Mouse (Mus musculus) kidney, postnatal 0 days (tissue): ENCODE results near the gene Gm28557. TPM values are rescaled to one million over a fixed set of nuclear protein-coding genes. Genes with fewer than 3 reads are reported as not detected.
"Not testable (repeated sequence)": the region's sequence is repeated elsewhere in the genome, so short reads cannot be mapped to it uniquely, and the experiment has no call there.

ENCODE experiments used
- ATAC-seq: fragments of 200-750 bp; cut with Nextera tagmentation; replicated peaks from 2 replicates; pipeline ENCODE4 v1.8.0; 2017; ENCODE audit warnings: low read depth, moderate number of reproducible peaks, moderate TSS enrichment, moderate library complexity; ENCODE audit not compliant: low FRiP score
- DNase-seq: peaks from one replicate; pipeline ENCODE4 v3.0.0-alpha.2; 2016; ENCODE audit warnings: low spot score
- H3K27ac ChIP-seq: fragments of 300-500 bp; sonication (generic); 2 replicates; pipeline ENCODE4 v1.5.1; 2014; ENCODE audit warnings: mild to moderate bottlenecking
- H3K27me3 ChIP-seq: fragments of 300-500 bp; sonication (generic); 2 replicates; pipeline ENCODE4 v1.6.1; 2014; ENCODE audit warnings: low read length, mixed read lengths; ENCODE audit not compliant: insufficient read depth
- H3K36me3 ChIP-seq: fragments of 300-500 bp; sonication (generic); 2 replicates; pipeline ENCODE4 v1.6.1; 2014; ENCODE audit warnings: low read length, mixed read lengths; ENCODE audit not compliant: insufficient read depth
- H3K4me1 ChIP-seq: fragments of 300-500 bp; sonication (generic); replicated peaks from 2 replicates; pipeline ENCODE4 v1.6.1; 2014; ENCODE audit warnings: antibody characterized with exemption, low read length, mixed read lengths; ENCODE audit not compliant: insufficient read depth
- H3K4me2 ChIP-seq: fragments of 300-500 bp; sonication (generic); 2 replicates; pipeline ENCODE4 v1.6.1; 2014; ENCODE audit warnings: mild to moderate bottlenecking, low read length, moderate library complexity, mixed read lengths
- H3K4me3 ChIP-seq: fragments of 300-500 bp; sonication (generic); replicated peaks from 2 replicates; pipeline ENCODE4 v1.5.1; 2014; ENCODE audit warnings: low read depth, low read length
- H3K9ac ChIP-seq: fragments of 300-500 bp; sonication (generic); 2 replicates; pipeline ENCODE4 v1.6.1; 2014; ENCODE audit warnings: low read depth, low read length
- H3K9me3 ChIP-seq: fragments of 300-500 bp; sonication (generic); replicated peaks from 2 replicates; pipeline ENCODE4 v1.6.1; 2016; ENCODE audit warnings: low read length, inconsistent platforms, mixed read lengths
- CTCF ChIP-seq: IDR thresholded peaks from 2 replicates; pipeline ENCODE4 v1.5.1; 2016; ENCODE audit warnings: antibody characterized with exemption, low read depth, mild to moderate bottlenecking, moderate library complexity
- WGBS: fragments of 180-500 bp; shearing (Covaris S2); extraction: QIAGEN DNeasy Blood & Tissue Kit; methylation state at CpG from one replicate; pipeline ENCODE4 v1.1.7; 2014; 5-methylcytosine and 5-hydroxymethylcytosine counted together
- polyA plus RNA-seq: library from polyadenylated mRNA; unstranded; fragments of >200 nt; fragmentation: Nextera tagmentation; extraction: Ambion mirVana; gene quantifications from 2 replicates; pipeline ENCODE4 v1.2.1, GENCODE M21; 2015

Gene Gm28557
- 2.5 and 3.1 TPM in 2 replicates for polyA plus RNA-seq

DNA sequence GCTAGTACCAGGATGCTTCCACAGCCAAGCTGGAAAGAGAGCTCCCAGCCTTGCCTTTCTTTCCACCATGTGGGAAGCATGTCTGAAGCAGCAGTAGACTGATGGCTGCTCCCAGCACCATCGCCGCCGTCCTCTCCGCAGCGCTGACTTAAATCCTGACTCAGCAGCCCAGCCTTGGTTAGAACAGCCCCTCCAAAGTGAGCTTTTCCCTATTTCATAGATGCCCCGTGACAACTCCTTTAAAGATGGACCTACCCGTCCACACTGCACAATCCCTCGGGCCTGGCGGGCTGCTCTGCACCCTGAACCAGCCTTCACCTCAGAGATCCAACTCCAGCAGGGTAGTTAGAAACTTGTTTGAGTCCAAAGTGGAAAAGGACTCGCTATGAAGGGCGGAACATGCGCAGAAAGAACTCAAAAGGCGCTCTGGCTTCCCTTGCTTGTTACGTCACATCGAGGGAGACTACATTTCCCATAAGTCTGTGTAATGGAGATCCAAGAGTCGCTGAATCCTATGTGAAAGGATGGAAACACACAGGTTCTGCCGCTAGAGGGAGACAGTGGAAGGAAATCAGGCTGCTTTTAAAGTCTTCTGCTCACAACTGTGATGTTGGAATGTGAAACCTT is at the start of gene Gm28557:
Gm28557 (minus strand) TSS at position 411 of the 627 bp plus-strand sequence.
- Histone ChIP-seq H3K27me3 (no peaks in the 10 kb centered on the region), H3K4me1 (peaks cover 7% of the 10 kb centered on the region), H3K9me3 (no peaks in the 10 kb centered on the region; the same call in 1 of the 2 replicates), H3K27ac (peak within 1 kb of the TSS; percentile 90), H3K4me3 (peak within 1 kb of the TSS; percentile 66), H3K36me3 (no peaks in the 10 kb centered on the region), H3K4me2 (peak within 1 kb of the TSS; percentile 63), H3K9ac (peak within 1 kb of the TSS; percentile 58)
- peak; percentile 99 for ATAC-seq
- under 1% methylated on average over 17 of the region's 17 CpGs for WGBS
- peak; percentile 99 for DNase-seq
- peak; percentile 98 for TF ChIP-seq CTCF

- Histone ChIP-seq H3K27me3 (no peaks in the 10 kb centered on the region), H3K4me3 (peak overlapping the region; percentile 48), H3K27ac (no peak overlapping the region), H3K9me3 (no peaks in the 10 kb centered on the region), H3K4me2 (peak overlapping the region; percentile 60), H3K36me3 (no peaks in the 10 kb centered on the region), H3K4me1 (no peaks in the 10 kb centered on the region), H3K9ac (peak overlapping the region; percentile 49)
- peak; percentile 97 for ATAC-seq
- 1% methylated on average over 18 of the region's 18 CpGs for WGBS
- DNase-seq: peak; percentile 92
- TF ChIP-seq CTCF: peak; percentile 51
Observed at GRCm38 (mm10) chr13:67128038-67128721, 19.8 kb upstream of the Gm28557 start.

GRCm38 (mm10) chr13:67127507-67127906 is 19.1 kb upstream of the Gm28557 start:
- not testable (repeated sequence) for ATAC-seq, H3K27ac ChIP-seq, H3K9ac ChIP-seq, DNase-seq, H3K27me3 ChIP-seq, H3K9me3 ChIP-seq, H3K4me3 ChIP-seq, H3K4me1 ChIP-seq, H3K36me3 ChIP-seq
- 84% methylated on average over 10 of the region's 10 CpGs for WGBS
- H3K4me2 ChIP-seq: 0 out of 2 replicates have a peak overlapping the region, but pooled peaks have one; percentile 60

- Histone ChIP-seq H3K36me3 (no peaks in the 10 kb centered on the region), H3K4me3 (no peak overlapping the region), H3K4me2 (no peak overlapping the region), H3K4me1 (no peaks in the 10 kb centered on the region), H3K9me3 (no peaks in the 10 kb centered on the region), H3K27ac (no peak overlapping the region), H3K27me3 (no peaks in the 10 kb centered on the region), H3K9ac (no peak overlapping the region)
- ATAC-seq (no peak), DNase-seq (no peak)
- no peak for TF ChIP-seq CTCF
- 90% methylated on average over 1 of the region's 1 CpGs for WGBS
Observed at GRCm38 (mm10) chr13:67124460-67124859, 16.1 kb upstream of the Gm28557 start.

DNA sequence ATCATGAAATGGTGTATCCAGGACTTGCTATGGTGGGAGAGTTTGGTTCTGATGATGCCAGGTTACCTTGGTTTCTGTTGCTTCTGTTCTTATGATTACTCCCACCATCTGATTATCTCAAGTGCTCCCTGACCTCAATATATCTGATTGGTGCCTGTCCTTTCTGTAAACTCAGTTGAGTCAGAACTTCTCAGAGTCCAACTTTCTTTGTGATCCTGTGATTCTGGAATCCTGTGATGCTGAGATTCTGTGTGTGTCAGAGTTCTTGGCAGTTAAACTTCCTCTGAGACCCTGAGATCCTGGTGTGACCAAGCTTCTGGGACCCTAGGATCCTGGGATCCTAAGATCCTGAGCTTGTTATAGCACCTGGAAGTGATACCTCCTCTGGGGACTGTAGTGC is 13.0 kb upstream of the Gm28557 start, which contains the start of gene Zfp759:
Zfp759 (plus strand) TSS at position 301 of the 400 bp plus-strand sequence.
- H3K27me3 ChIP-seq, H3K4me1 ChIP-seq, DNase-seq, H3K4me2 ChIP-seq, H3K36me3 ChIP-seq, H3K4me3 ChIP-seq, H3K9ac ChIP-seq, ATAC-seq, H3K9me3 ChIP-seq, H3K27ac ChIP-seq: not testable (repeated sequence)

- not testable (repeated sequence) for H3K9me3 ChIP-seq, H3K9ac ChIP-seq
- 89% methylated on average over 8 of the region's 8 CpGs for WGBS
Observed at GRCm38 (mm10) chr13:67116163-67116562, 7.8 kb upstream of the Gm28557 start, which contains the start of gene Rslcan18. Gene Rslcan18 (minus strand): TSS chr13:67116263.

More at GRCm38 (mm10) chr13:67116163-67116562, 7.8 kb upstream of the Gm28557 start, which contains the start of gene Rslcan18:
- H3K27ac ChIP-seq, ATAC-seq, DNase-seq, H3K27me3 ChIP-seq, H3K4me3 ChIP-seq, H3K36me3 ChIP-seq, H3K4me2 ChIP-seq, H3K4me1 ChIP-seq: not testable (repeated sequence)
